Mouse (Mus musculus) liver, adult 2 months (tissue): ENCODE measurements around the gene Sdhaf3. TPM values are rescaled to one million over a fixed set of nuclear protein-coding genes. Genes with fewer than 3 reads are reported as not detected.
A peak's percentile ranks its signal among the peaks of the same experiment; 100 is the strongest.
"Not testable (repeated sequence)": the region's sequence is repeated elsewhere in the genome, so short reads cannot be mapped to it uniquely, and the experiment has no call there.

Source experiments
- DNase-seq: peaks from one replicate; pipeline ENCODE4 v3.0.0-alpha.2; 2011; ENCODE audit warnings: low read depth, low spot score; ENCODE audit errors: extremely low read depth
- H3K27ac ChIP-seq: fragments of 200-500 bp; replicated peaks from 2 replicates; pipeline ENCODE4 v1.5.1; 2012; ENCODE audit warnings: low read depth, mild to moderate bottlenecking, control low read depth, inconsistent platforms, low read length; ENCODE audit not compliant: insufficient read depth
- H3K27me3 ChIP-seq: fragments of 200-500 bp; 2 replicates; pipeline ENCODE4 v1.6.1; 2012; ENCODE audit warnings: mild to moderate bottlenecking, moderate library complexity, low read length, inconsistent platforms; ENCODE audit not compliant: control insufficient read depth, insufficient read depth
- H3K36me3 ChIP-seq: fragments of 200-500 bp; 2 replicates; pipeline ENCODE4 v1.6.1; 2012; ENCODE audit warnings: low read length, inconsistent platforms; ENCODE audit not compliant: control insufficient read depth, insufficient read depth
- H3K4me1 ChIP-seq: fragments of 200-500 bp; 2 replicates; pipeline ENCODE4 v1.6.1; 2011; ENCODE audit warnings: low read length; ENCODE audit not compliant: control insufficient read depth, insufficient read depth
- H3K4me3 ChIP-seq: fragments of 200-500 bp; 2 replicates; pipeline ENCODE4 v1.5.1; 2011; ENCODE audit warnings: low read depth, mild to moderate bottlenecking, control low read depth, low read length, moderate library complexity; ENCODE audit not compliant: insufficient read depth
- H3K79me2 ChIP-seq: fragments of 200-500 bp; 2 replicates; pipeline ENCODE4 v1.6.1; 2012; ENCODE audit warnings: inconsistent platforms, mild to moderate bottlenecking, low read length, moderate library complexity; ENCODE audit not compliant: control insufficient read depth, insufficient read depth
- H3K9ac ChIP-seq: fragments of 200-500 bp; 2 replicates; pipeline ENCODE4 v1.6.1; 2012; ENCODE audit warnings: low read depth, mild to moderate bottlenecking, control low read depth, inconsistent platforms, low read length
- CTCF ChIP-seq: fragments of 200-500 bp; IDR thresholded peaks from 2 replicates; pipeline ENCODE4 v1.5.1; 2011; ENCODE audit warnings: low read depth, low read length, control low read depth
- POLR2A ChIP-seq: fragments of 200-500 bp; IDR thresholded peaks from 2 replicates; pipeline ENCODE4 v1.6.1; 2011; ENCODE audit warnings: low read length, control low read depth; ENCODE audit not compliant: insufficient read depth; ENCODE audit errors: extremely low read depth
- WGBS: fragments of 180-500 bp; shearing (Covaris S2); methylation state at CpG from one replicate; pipeline ENCODE4 v1.1.7; 2018; 5-methylcytosine and 5-hydroxymethylcytosine counted together
- polyA plus RNA-seq: library from polyadenylated mRNA; depleted of rRNA; stranded (reverse); fragments of >200 nt; gene quantifications from 2 replicates; pipeline ENCODE4 v1.2.3, GENCODE M21; 2012
- total RNA-seq: library from RNA; depleted of rRNA; stranded (reverse); fragments of >200 nt; gene quantifications from 2 replicates; pipeline ENCODE4 v1.2.3, GENCODE M21; 2014

Sdhaf3 gene
- total and polyA plus RNA-seq, 2 experiments: 0.66 to 4.1 TPM

DNA sequence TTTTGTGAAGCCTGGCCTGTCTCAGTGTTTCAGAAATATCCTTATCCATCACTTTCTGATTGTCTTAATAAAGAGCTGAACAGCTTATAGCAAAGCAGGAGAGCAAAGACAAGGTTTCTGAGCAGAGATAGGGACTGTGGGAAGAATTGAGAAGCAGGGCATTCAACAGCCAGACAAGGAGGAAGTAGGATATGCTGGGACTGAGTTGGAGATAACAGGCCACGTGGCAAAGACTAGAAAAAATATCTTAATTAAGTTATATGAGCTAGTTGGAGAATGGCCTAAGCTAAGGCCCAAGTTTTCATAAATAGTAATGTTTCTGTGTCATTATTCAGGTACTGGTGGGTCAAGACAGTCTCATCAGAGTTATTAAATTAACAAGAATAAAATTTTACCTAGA lies 8.2 kb upstream of the Sdhaf3 start:
- no peak for TF ChIP-seq CTCF
- no peak for TF ChIP-seq POLR2A
- Histone ChIP-seq H3K4me1 (no peaks in the 10 kb centered on the region), H3K27ac (no peak overlapping the region), H3K4me3 (no peak overlapping the region), H3K79me2 (no peaks in the 10 kb centered on the region), H3K27me3 (no peaks in the 10 kb centered on the region), H3K9ac (no peak overlapping the region), H3K36me3 (no peaks in the 10 kb centered on the region)
- no peak for DNase-seq
- WGBS: 25% methylated on average over 1 of the region's 1 CpGs

DNA sequence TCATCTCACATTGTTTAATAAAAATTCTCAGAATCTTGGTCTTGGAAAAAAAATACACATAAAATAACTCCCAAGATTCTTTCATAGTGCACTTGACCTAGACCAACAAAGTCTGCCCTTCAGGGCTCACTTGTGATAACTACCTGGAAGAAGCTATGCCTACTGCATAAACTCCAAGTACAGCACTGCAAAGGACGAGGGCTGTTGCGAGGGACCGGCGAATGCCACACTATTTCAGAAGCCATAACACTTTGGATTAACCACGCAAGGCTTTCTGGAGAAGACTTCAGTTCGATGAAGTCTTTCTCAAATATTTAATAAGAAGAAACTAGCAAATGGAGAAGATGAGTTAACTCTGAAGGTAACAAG lies 425 bp upstream of the Sdhaf3 start:
- no peaks in the 10 kb centered on the region; the same call in 1 of the 2 replicates for H3K79me2 ChIP-seq

DNA sequence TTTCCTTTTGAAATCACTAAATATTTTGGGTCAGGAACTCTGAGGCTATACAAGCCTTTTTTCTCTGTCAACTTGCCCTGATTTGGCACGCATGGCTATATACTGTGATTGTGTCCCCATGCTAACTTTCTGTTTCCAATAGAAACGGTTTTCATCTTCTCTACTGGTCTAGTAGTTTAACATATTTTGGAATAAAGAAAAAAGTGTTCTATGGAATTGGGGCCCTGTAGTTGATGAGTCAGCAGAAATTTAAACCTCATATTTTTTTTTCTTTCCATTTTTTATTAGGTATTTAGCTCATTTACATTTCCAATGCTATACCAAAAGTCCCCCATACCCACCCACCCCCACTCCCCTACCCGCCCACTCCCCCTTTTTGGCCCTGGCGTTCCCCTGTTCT lies 3.4 kb downstream of the Sdhaf3 start:
- H3K27ac ChIP-seq, H3K36me3 ChIP-seq, H3K9ac ChIP-seq, H3K4me3 ChIP-seq, H3K79me2 ChIP-seq, H3K27me3 ChIP-seq, DNase-seq, H3K4me1 ChIP-seq: not testable (repeated sequence)
- WGBS: 80% methylated on average over 2 of the region's 4 CpGs

More for the DNA sequence above, 425 bp upstream of the Sdhaf3 start:
- Histone ChIP-seq H3K4me3 (peak overlapping the region; percentile 27; the same call in 1 of the 2 replicates), H3K27me3 (no peaks in the 10 kb centered on the region), H3K27ac (no peak overlapping the region), H3K36me3 (no peaks in the 10 kb centered on the region), H3K4me1 (no peaks in the 10 kb centered on the region), H3K9ac (no peak overlapping the region)
- TF ChIP-seq CTCF: no peak
- no peak for TF ChIP-seq POLR2A
- no peak for DNase-seq
- 56% methylated on average over 6 of the region's 6 CpGs for WGBS

DNA sequence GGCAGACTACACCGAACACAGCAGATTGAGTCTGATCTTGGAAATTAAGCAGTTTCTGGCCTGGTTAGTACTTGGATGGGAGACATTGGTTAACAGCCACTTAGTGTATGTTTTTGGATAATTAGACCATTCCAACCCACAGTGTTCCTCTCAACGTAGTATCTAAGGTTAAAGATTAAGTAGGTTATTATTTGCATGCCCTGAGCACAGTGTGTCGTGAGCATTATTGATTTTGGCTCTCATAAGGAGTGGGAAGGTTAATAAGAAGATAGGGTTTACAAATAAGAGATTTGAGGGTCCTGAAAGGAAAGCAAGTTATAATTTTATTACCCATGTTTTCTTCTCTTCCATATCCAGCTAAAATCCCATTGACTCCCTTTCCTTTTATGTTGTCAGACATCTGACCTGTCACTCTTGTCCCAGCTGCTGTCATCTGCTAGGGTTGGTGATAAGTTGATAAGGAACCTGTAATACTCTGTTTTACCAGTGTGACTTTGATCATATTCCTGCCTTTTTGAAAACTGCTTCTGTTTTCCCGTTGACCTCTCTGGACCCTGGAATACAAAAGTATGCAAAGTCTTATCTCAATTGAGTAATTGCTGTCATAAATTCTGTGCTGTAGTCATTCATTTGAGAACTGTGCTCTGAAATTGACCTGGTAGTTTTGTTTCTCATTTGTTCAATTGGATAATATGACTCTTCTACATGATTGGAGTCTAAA lies 41.6 kb downstream of the Sdhaf3 start:
- Histone ChIP-seq H3K79me2 (no peaks in the 10 kb centered on the region), H3K4me1 (peaks cover 8% of the 10 kb centered on the region; the same call in 1 of the 2 replicates), H3K27me3 (no peaks in the 10 kb centered on the region), H3K4me3 (no peak overlapping the region), H3K9ac (no peak overlapping the region), H3K36me3 (no peaks in the 10 kb centered on the region), H3K27ac (no peak overlapping the region)
- no peak for TF ChIP-seq CTCF
- TF ChIP-seq POLR2A: no peak
- WGBS: 16% methylated on average over 4 of the region's 4 CpGs
- DNase-seq: peak; percentile 80

DNA sequence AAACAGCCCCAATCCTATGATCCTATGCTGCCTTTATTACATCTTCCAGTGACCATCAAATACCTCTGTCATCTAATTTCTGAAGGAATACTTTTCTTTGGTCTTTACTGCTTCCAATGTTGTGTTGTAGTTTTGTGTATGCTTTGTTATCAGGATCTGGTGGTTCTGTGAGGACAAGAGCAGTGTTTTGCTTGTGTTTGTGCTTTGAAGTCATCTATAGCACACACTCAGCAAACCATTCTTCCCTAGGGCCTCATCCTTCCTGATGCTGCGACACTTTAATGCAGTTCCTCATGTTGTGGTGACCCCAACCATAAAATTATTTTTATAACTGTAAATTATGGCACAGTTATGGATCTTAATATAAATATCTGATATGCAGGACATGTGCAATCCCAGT lies 42.2 kb downstream of the Sdhaf3 start:
- no peak for DNase-seq
- Histone ChIP-seq H3K4me1 (peaks cover 8% of the 10 kb centered on the region; the same call in 1 of the 2 replicates), H3K79me2 (no peaks in the 10 kb centered on the region), H3K27ac (no peak overlapping the region), H3K36me3 (no peaks in the 10 kb centered on the region), H3K9ac (no peak overlapping the region), H3K4me3 (no peak overlapping the region), H3K27me3 (no peaks in the 10 kb centered on the region)
- WGBS: 98% methylated on average over 1 of the region's 1 CpGs
- TF ChIP-seq POLR2A (no peak), CTCF (no peak)

DNA sequence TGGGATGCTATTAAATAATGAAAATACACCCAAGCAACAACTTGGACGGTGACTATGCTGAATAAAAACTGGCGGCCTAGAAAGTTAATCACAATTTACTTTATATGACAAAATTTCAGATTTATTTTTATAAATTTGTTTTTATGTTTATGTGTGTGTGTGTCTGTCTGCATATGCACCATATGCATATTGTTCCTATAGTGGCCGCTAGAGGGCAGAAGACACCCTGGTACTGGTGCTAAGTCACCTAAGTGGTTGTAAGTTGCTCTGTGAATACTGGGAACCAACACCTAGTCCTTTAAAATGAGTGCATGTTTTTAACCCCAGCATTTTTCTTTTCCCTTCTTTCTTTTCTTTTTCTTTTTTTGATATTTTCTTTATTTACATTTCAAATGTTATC lies 43.2 kb downstream of the Sdhaf3 start:
- no peaks in the 10 kb centered on the region for H3K36me3 ChIP-seq
- H3K4me1 ChIP-seq: peaks cover 8% of the 10 kb centered on the region; the same call in 1 of the 2 replicates
- WGBS: 94% methylated on average over 3 of the region's 3 CpGs
- H3K27me3 ChIP-seq: no peaks in the 10 kb centered on the region
- H3K4me3 ChIP-seq: no peak overlapping the region
- no peak overlapping the region for H3K27ac ChIP-seq
- H3K79me2 ChIP-seq: no peaks in the 10 kb centered on the region
- no peak for DNase-seq
- no peak for TF ChIP-seq POLR2A
- TF ChIP-seq CTCF: no peak
- H3K9ac ChIP-seq: no peak overlapping the region
